In the genomic region with DNA sequence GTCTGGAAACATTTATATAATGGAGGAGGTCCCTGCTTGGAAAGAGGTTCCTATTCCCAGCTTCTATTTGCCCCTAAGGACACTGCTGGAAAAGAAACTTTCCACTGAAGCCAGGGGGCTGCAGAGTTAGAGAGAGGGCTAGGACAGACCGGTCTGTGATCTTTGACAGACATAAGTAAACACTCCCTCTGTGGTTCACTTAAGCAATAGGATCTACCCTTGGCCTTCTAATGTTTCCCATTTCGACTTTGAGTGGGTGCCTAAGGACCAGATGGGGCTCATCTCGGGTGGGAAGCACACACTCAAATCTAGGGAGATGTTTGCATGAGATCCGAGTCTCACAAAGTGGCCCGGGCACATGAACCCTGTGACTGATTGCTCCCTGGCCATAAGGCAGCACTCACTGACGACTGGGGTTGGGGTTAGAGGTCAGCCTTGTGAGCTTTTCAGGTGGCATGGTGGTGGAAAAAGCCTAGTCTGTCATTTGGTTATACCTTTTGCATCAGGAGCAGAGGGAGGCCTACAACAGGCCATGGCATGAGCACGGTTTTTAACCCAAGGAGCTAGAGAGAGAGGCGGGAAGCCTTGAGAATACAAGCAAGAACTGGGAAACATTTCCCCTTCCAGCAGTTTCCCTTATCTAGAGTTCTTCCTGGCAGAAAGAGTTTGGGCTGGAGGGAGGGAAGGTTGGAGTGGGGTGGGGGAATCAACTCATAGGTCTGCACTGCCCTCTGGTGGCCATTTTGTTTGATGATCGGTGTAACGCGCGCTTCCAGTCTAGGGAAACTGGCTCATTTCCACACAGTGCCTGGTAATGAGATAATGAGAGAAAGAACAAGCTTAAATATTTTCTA, we compare ENCODE assay signal across 8 mouse cellular contexts. TPM values are rescaled to one million over a fixed set of nuclear protein-coding genes. Genes with fewer than 3 reads are reported as not detected.
DNase-seq lines count a peak whose midpoint lies in the region; ATAC-seq lines count a peak whose summit lies in the region.

No protein-coding gene starts in this region.

- no peaks in the 10 kb centered on the region for H3K4me1 ChIP-seq in brown adipose tissue, adult 24 weeks (ENCODE audit: control insufficient read depth, insufficient read depth, insufficient read length, low read length)
- H3K4me1 ChIP-seq in heart, embryonic 12.5 days (replicated peaks) = peaks cover 4% of the 10 kb centered on the region; the same call in 1 of the 2 replicates
- H3K4me1 ChIP-seq in kidney, embryonic 14.5 days (ENCODE audit: control insufficient read depth, insufficient read depth, low read length) = no peaks in the 10 kb centered on the region
- H3K4me1 ChIP-seq in limb, embryonic 12.5 days (replicated peaks) = no peaks in the 10 kb centered on the region
- H3K4me1 ChIP-seq in midbrain, embryonic 15.5 days = peaks cover 5% of the 10 kb centered on the region; the same call in 1 of the 2 replicates
- H3K4me1 ChIP-seq in stomach, embryonic 15.5 days = no peaks in the 10 kb centered on the region

- H3K4me2 ChIP-seq in heart, embryonic 12.5 days = no peak overlapping the region
- H3K4me2 ChIP-seq in kidney, embryonic 14.5 days (replicated peaks; ENCODE audit: low read depth, low read length) = no peak overlapping the region
- H3K4me2 ChIP-seq in limb, embryonic 12.5 days = no peak overlapping the region
- H3K4me2 ChIP-seq in midbrain, embryonic 15.5 days = peak overlapping the region; percentile 18
- H3K4me2 ChIP-seq in stomach, embryonic 15.5 days = no peak overlapping the region

- no peak overlapping the region for H3K4me3 ChIP-seq in brown adipose tissue, adult 24 weeks (ENCODE audit: insufficient read depth, low read depth, low read length)
- H3K4me3 ChIP-seq in heart, embryonic 12.5 days = no peak overlapping the region
- no peak overlapping the region for H3K4me3 ChIP-seq in kidney, embryonic 14.5 days (ENCODE audit: low read length)
- no peak overlapping the region for H3K4me3 ChIP-seq in limb, embryonic 12.5 days (replicated peaks)
- no peak overlapping the region for H3K4me3 ChIP-seq in midbrain, embryonic 15.5 days
- no peak overlapping the region for H3K4me3 ChIP-seq in stomach, embryonic 15.5 days (replicated peaks)

- 24% methylated on average over 12 of the region's 12 CpGs for WGBS in heart, embryonic 12.5 days
- 14% methylated on average over 12 of the region's 12 CpGs for WGBS in kidney, embryonic 14.5 days
- 31% methylated on average over 12 of the region's 12 CpGs for WGBS in limb, embryonic 12.5 days
- 39% methylated on average over 12 of the region's 12 CpGs for WGBS in midbrain, embryonic 15.5 days
- 16% methylated on average over 12 of the region's 12 CpGs for WGBS in stomach, embryonic 15.5 days

- H3K9ac ChIP-seq in heart, embryonic 12.5 days = no peak overlapping the region
- no peak overlapping the region for H3K9ac ChIP-seq in kidney, embryonic 14.5 days (ENCODE audit: low read depth, low read length)
- H3K9ac ChIP-seq in limb, embryonic 12.5 days (replicated peaks) = no peak overlapping the region
- no peak overlapping the region; the same call in 1 of the 2 replicates for H3K9ac ChIP-seq in midbrain, embryonic 15.5 days
- H3K9ac ChIP-seq in stomach, embryonic 15.5 days = no peak overlapping the region

- H3K36me3 ChIP-seq in heart, embryonic 12.5 days = no peaks in the 10 kb centered on the region
- no peaks in the 10 kb centered on the region for H3K36me3 ChIP-seq in kidney, embryonic 14.5 days (ENCODE audit: control insufficient read depth, insufficient read depth, low read length)
- H3K36me3 ChIP-seq in limb, embryonic 12.5 days = no peaks in the 10 kb centered on the region
- no peaks in the 10 kb centered on the region for H3K36me3 ChIP-seq in midbrain, embryonic 15.5 days (replicated peaks)
- H3K36me3 ChIP-seq in stomach, embryonic 15.5 days = no peaks in the 10 kb centered on the region

- 0 out of 2 replicates have a peak, but pooled peaks have one; percentile 67 for ATAC-seq in erythroid progenitor cell, adult 5-6 weeks (replicated peaks; ENCODE audit: low FRiP score, poor library complexity, severe bottlenecking)
- peak; percentile 79 for ATAC-seq in heart, embryonic 12.5 days (ENCODE audit: insufficient number of reproducible peaks, low FRiP score)
- ATAC-seq in kidney, embryonic 14.5 days (ENCODE audit: low FRiP score, low TSS enrichment) = peak; percentile 79
- 0 out of 2 replicates have a peak, but pooled peaks have one; percentile 52 for ATAC-seq in limb, embryonic 12.5 days (ENCODE audit: insufficient number of reproducible peaks, insufficient read depth, low FRiP score, low TSS enrichment, low read depth)
- peak; percentile 94 for ATAC-seq in midbrain, embryonic 15.5 days (replicated peaks)
- ATAC-seq in stomach, embryonic 15.5 days (ENCODE audit: insufficient read depth, low FRiP score, low read depth) = 0 out of 2 replicates have a peak, but pooled peaks have one; percentile 31

- 0 out of 2 replicates have a peak overlapping the region, but pooled peaks have one; percentile 7 for H3K27ac ChIP-seq in brown adipose tissue, adult 24 weeks (replicated peaks; ENCODE audit: low read depth, low read length)
- no peak overlapping the region for H3K27ac ChIP-seq in heart, embryonic 12.5 days (ENCODE audit: poor library complexity, severe bottlenecking)
- no peak overlapping the region for H3K27ac ChIP-seq in kidney, embryonic 14.5 days (ENCODE audit: low read depth, low read length)
- no peak overlapping the region for H3K27ac ChIP-seq in limb, embryonic 12.5 days
- H3K27ac ChIP-seq in midbrain, embryonic 15.5 days = no peak overlapping the region
- no peak overlapping the region for H3K27ac ChIP-seq in stomach, embryonic 15.5 days

- 0 out of 2 replicates have a peak, but pooled peaks cover 4% of the 10 kb centered on the region for H3K9me3 ChIP-seq in heart, embryonic 12.5 days (replicated peaks)
- no peaks in the 10 kb centered on the region; the same call in 1 of the 2 replicates for H3K9me3 ChIP-seq in kidney, embryonic 14.5 days (ENCODE audit: control insufficient read depth, low read length)
- H3K9me3 ChIP-seq in limb, embryonic 12.5 days = no peaks in the 10 kb centered on the region
- no peaks in the 10 kb centered on the region for H3K9me3 ChIP-seq in midbrain, embryonic 15.5 days
- H3K9me3 ChIP-seq in stomach, embryonic 15.5 days = no peaks in the 10 kb centered on the region

- peaks cover 15% of the 10 kb centered on the region for H3K27me3 ChIP-seq in heart, embryonic 12.5 days (replicated peaks)
- no peaks in the 10 kb centered on the region for H3K27me3 ChIP-seq in kidney, embryonic 14.5 days (ENCODE audit: control insufficient read depth, insufficient read depth, low read length)
- H3K27me3 ChIP-seq in limb, embryonic 12.5 days = 0 out of 2 replicates have a peak, but pooled peaks cover 3% of the 10 kb centered on the region
- no peaks in the 10 kb centered on the region for H3K27me3 ChIP-seq in midbrain, embryonic 15.5 days (replicated peaks)
- H3K27me3 ChIP-seq in stomach, embryonic 15.5 days (replicated peaks) = 0 out of 2 replicates have a peak, but pooled peaks cover 4% of the 10 kb centered on the region

- DNase-seq in A20 (ENCODE audit: low read depth, low spot score) = peak; percentile 40

RNA-seq across cellular contexts. Expression of gene Adcyap1r1, which starts 59.7 kb away (rescaled TPM):
- polyA plus RNA-seq in brown adipose tissue, adult 24 weeks (2012; ENCODE audit: insufficient read depth, insufficient read length, missing spikeins) = 1.5 and 2.4 TPM in 2 replicates
- not detected in 2 replicates for total RNA-seq in erythroid progenitor cell, adult 5-6 weeks (2015; ENCODE audit: low replicate concordance)
- total RNA-seq in erythroid progenitor cell, adult 5-6 weeks (2017; ENCODE audit: low replicate concordance) = 0.26 TPM in 1 of 2 replicates, not detected in the other
- 6.2 and 6.5 TPM in 2 replicates for polyA plus RNA-seq in heart, embryonic 12.5 days (2016; fragmentation: Nextera tagmentation; extraction: Ambion mirVana)
- 2.1 and 2.3 TPM in 2 replicates for polyA plus RNA-seq in kidney, embryonic 14.5 days (2014; fragmentation: Nextera tagmentation; extraction: Ambion mirVana)
- polyA plus RNA-seq in limb, embryonic 12.5 days (2016; fragmentation: Nextera tagmentation; extraction: Ambion mirVana) = 1.0 and 1.2 TPM in 2 replicates
- 50.3 and 52.6 TPM in 2 replicates for polyA plus RNA-seq in midbrain, embryonic 15.5 days (2015; fragmentation: Nextera tagmentation; extraction: Ambion mirVana)
- polyA plus RNA-seq in stomach, embryonic 15.5 days (2015; fragmentation: Nextera tagmentation; extraction: Ambion mirVana) = 7.6 and 8.5 TPM in 2 replicates

Comparison
In these comparisons a context has a peak if more than half of its experiments do, and no peak if none do; other contexts are left out.
1. ATAC-seq: peak in every context shown above with its lines; median percentile 94 in midbrain, embryonic 15.5 days; 79 in heart, embryonic 12.5 days; 79 in kidney, embryonic 14.5 days; 67 in erythroid progenitor cell, adult 5-6 weeks; 52 in limb, embryonic 12.5 days; 31 in stomach, embryonic 15.5 days.